Mouse (Mus musculus): ENCODE data around the gene Btbd9. TPM values are rescaled to one million over a fixed set of nuclear protein-coding genes. Genes with fewer than 3 reads are reported as not detected.
A peak's percentile ranks its signal among the peaks of the same experiment; 100 is the strongest.

Gene Btbd9
- polyA plus RNA-seq, 1 experiment from 2014 or later = 76.1 TPM

GRCm38 (mm10) chr17:30195591-30196183 is 380.6 kb downstream of the Btbd9 start:
- Histone ChIP-seq H3K4me3 (no peak overlapping the region), H3K27ac (peak overlapping the region; percentile 22; the same call in 1 of the 2 replicates), H3K9me3 (no peaks in the 10 kb centered on the region), H3K27me3 (no peaks in the 10 kb centered on the region), H3K9ac (no peak overlapping the region), H3K36me3 (peaks cover 30% of the 10 kb centered on the region), H3K4me1 (peaks cover 79% of the 10 kb centered on the region), H3K4me2 (replicated peaks) (no peak overlapping the region)
- ATAC-seq (ENCODE audit: low FRiP score, low read depth) = no peak
- WGBS = 82% methylated on average over 19 of the region's 21 CpGs

GRCm38 (mm10) chr17:30194629-30195445 is 381.5 kb downstream of the Btbd9 start:
- Histone ChIP-seq H3K27me3 (no peaks in the 10 kb centered on the region), H3K9ac (no peak overlapping the region), H3K4me3 (no peak overlapping the region), H3K4me1 (peaks cover 79% of the 10 kb centered on the region), H3K27ac (no peak overlapping the region), H3K4me2 (replicated peaks) (no peak overlapping the region), H3K36me3 (peaks cover 30% of the 10 kb centered on the region), H3K9me3 (no peaks in the 10 kb centered on the region)
- WGBS = 55% methylated on average over 11 of the region's 11 CpGs
- ATAC-seq (ENCODE audit: low FRiP score, low read depth) = no peak

GRCm38 (mm10) chr17:30194091-30194490 is 382.2 kb downstream of the Btbd9 start:
- H3K9me3 ChIP-seq = no peaks in the 10 kb centered on the region
- 46% methylated on average over 3 of the region's 3 CpGs for WGBS
- peaks cover 30% of the 10 kb centered on the region for H3K36me3 ChIP-seq
- ATAC-seq (ENCODE audit: low FRiP score, low read depth) = no peak
- peaks cover 79% of the 10 kb centered on the region for H3K4me1 ChIP-seq
- no peak overlapping the region; the same call in 1 of the 2 replicates for H3K27ac ChIP-seq
- H3K27me3 ChIP-seq = no peaks in the 10 kb centered on the region
- H3K9ac ChIP-seq = no peak overlapping the region
- H3K4me2 ChIP-seq (replicated peaks) = no peak overlapping the region
- H3K4me3 ChIP-seq = no peak overlapping the region

GRCm38 (mm10) chr17:30193615-30194014 is 382.7 kb downstream of the Btbd9 start:
- 51% methylated on average over 2 of the region's 2 CpGs for WGBS
- H3K9ac ChIP-seq = no peak overlapping the region
- no peak for ATAC-seq (ENCODE audit: low FRiP score, low read depth)
- H3K4me1 ChIP-seq = peaks cover 77% of the 10 kb centered on the region
- H3K27ac ChIP-seq = no peak overlapping the region
- no peak overlapping the region for H3K4me2 ChIP-seq (replicated peaks)
- no peaks in the 10 kb centered on the region for H3K9me3 ChIP-seq
- H3K4me3 ChIP-seq = no peak overlapping the region
- H3K27me3 ChIP-seq = no peaks in the 10 kb centered on the region
- peaks cover 30% of the 10 kb centered on the region for H3K36me3 ChIP-seq

GRCm38 (mm10) chr17:30192416-30193005 is 383.8 kb downstream of the Btbd9 start:
- peaks cover 79% of the 10 kb centered on the region for H3K4me1 ChIP-seq
- 90% methylated on average over 26 of the region's 26 CpGs for WGBS

GRCm38 (mm10) chr17:30191097-30191640 is 385.1 kb downstream of the Btbd9 start:
- Histone ChIP-seq H3K4me1 (peaks cover 74% of the 10 kb centered on the region), H3K4me2 (replicated peaks) (no peak overlapping the region), H3K9me3 (no peaks in the 10 kb centered on the region), H3K4me3 (no peak overlapping the region), H3K27ac (no peak overlapping the region), H3K9ac (no peak overlapping the region), H3K36me3 (peaks cover 30% of the 10 kb centered on the region), H3K27me3 (no peaks in the 10 kb centered on the region)
- 74% methylated on average over 11 of the region's 11 CpGs for WGBS
- no peak for ATAC-seq (ENCODE audit: low FRiP score, low read depth)

More at GRCm38 (mm10) chr17:30192416-30193005, 383.8 kb downstream of the Btbd9 start:
- Histone ChIP-seq H3K27ac (no peak overlapping the region), H3K27me3 (no peaks in the 10 kb centered on the region), H3K4me2 (replicated peaks) (no peak overlapping the region), H3K4me3 (no peak overlapping the region), H3K9me3 (no peaks in the 10 kb centered on the region), H3K9ac (no peak overlapping the region), H3K36me3 (peaks cover 30% of the 10 kb centered on the region)
- ATAC-seq (ENCODE audit: low FRiP score, low read depth) = no peak

GRCm38 (mm10) chr17:30188031-30188981 is 388.0 kb downstream of the Btbd9 start:
- Histone ChIP-seq H3K27me3 (no peaks in the 10 kb centered on the region), H3K27ac (no peak overlapping the region), H3K4me1 (peaks cover 53% of the 10 kb centered on the region), H3K4me2 (replicated peaks) (peak overlapping the region; percentile 27), H3K9ac (peak overlapping the region; percentile 36), H3K4me3 (no peak overlapping the region), H3K36me3 (peaks cover 14% of the 10 kb centered on the region), H3K9me3 (no peaks in the 10 kb centered on the region)
- 19% methylated on average over 20 of the region's 20 CpGs for WGBS
- peak; percentile 59; the same call in 1 of the 2 replicates for ATAC-seq (ENCODE audit: low FRiP score, low read depth)

GRCm38 (mm10) chr17:30187581-30187980 is 388.7 kb downstream of the Btbd9 start:
- H3K27ac ChIP-seq = no peak overlapping the region
- H3K9me3 ChIP-seq = no peaks in the 10 kb centered on the region
- H3K4me1 ChIP-seq = peaks cover 49% of the 10 kb centered on the region
- no peak overlapping the region for H3K4me2 ChIP-seq (replicated peaks)
- peak overlapping the region; percentile 36; the same call in 1 of the 2 replicates for H3K9ac ChIP-seq
- no peaks in the 10 kb centered on the region for H3K27me3 ChIP-seq
- no peak overlapping the region for H3K4me3 ChIP-seq
- H3K36me3 ChIP-seq = peaks cover 7% of the 10 kb centered on the region
- WGBS = 40% methylated on average over 5 of the region's 5 CpGs
- ATAC-seq (ENCODE audit: low FRiP score, low read depth) = no peak

GRCm38 (mm10) chr17:30187154-30187553 is 389.1 kb downstream of the Btbd9 start:
- no peak overlapping the region for H3K4me3 ChIP-seq
- peaks cover 3% of the 10 kb centered on the region; the same call in 1 of the 2 replicates for H3K36me3 ChIP-seq
- H3K27ac ChIP-seq = no peak overlapping the region
- no peaks in the 10 kb centered on the region for H3K9me3 ChIP-seq
- 79% methylated on average over 6 of the region's 6 CpGs for WGBS
- no peak overlapping the region for H3K4me2 ChIP-seq (replicated peaks)
- peaks cover 49% of the 10 kb centered on the region for H3K4me1 ChIP-seq
- H3K27me3 ChIP-seq = no peaks in the 10 kb centered on the region
- no peak for ATAC-seq (ENCODE audit: low FRiP score, low read depth)
- no peak overlapping the region for H3K9ac ChIP-seq

- Histone ChIP-seq H3K4me3 (no peak overlapping the region), H3K27me3 (no peaks in the 10 kb centered on the region), H3K27ac (no peak overlapping the region), H3K4me1 (peaks cover 17% of the 10 kb centered on the region), H3K36me3 (peaks cover 3% of the 10 kb centered on the region; the same call in 1 of the 2 replicates), H3K4me2 (replicated peaks) (no peak overlapping the region), H3K9ac (no peak overlapping the region), H3K9me3 (no peaks in the 10 kb centered on the region)
- 83% methylated on average over 6 of the region's 6 CpGs for WGBS
- ATAC-seq (ENCODE audit: low FRiP score, low read depth) = no peak
Observed at GRCm38 (mm10) chr17:30183561-30183960, 392.7 kb downstream of the Btbd9 start.

- Histone ChIP-seq H3K27me3 (no peaks in the 10 kb centered on the region), H3K36me3 (peaks cover 15% of the 10 kb centered on the region), H3K4me3 (no peak overlapping the region), H3K4me1 (peaks cover 2% of the 10 kb centered on the region), H3K9ac (no peak overlapping the region), H3K27ac (no peak overlapping the region), H3K4me2 (replicated peaks) (no peak overlapping the region), H3K9me3 (no peaks in the 10 kb centered on the region)
- WGBS = 86% methylated on average over 2 of the region's 2 CpGs
- no peak for ATAC-seq (ENCODE audit: low FRiP score, low read depth)
Observed at GRCm38 (mm10) chr17:30182063-30182462, 394.2 kb downstream of the Btbd9 start.

All from limb, embryonic 13.5 days (tissue).